Mouse (Mus musculus): ENCODE results near the gene Fmn2. TPM values are rescaled to one million over a fixed set of nuclear protein-coding genes. Genes with fewer than 3 reads are reported as not detected.

Fmn2 gene
- total RNA-seq (2021) = under 1 TPM; 0.20 to 0.33 TPM
- long read RNA-seq, experiment 1 = 0 reads
- long read RNA-seq, experiment 2 = 0 reads

DNA sequence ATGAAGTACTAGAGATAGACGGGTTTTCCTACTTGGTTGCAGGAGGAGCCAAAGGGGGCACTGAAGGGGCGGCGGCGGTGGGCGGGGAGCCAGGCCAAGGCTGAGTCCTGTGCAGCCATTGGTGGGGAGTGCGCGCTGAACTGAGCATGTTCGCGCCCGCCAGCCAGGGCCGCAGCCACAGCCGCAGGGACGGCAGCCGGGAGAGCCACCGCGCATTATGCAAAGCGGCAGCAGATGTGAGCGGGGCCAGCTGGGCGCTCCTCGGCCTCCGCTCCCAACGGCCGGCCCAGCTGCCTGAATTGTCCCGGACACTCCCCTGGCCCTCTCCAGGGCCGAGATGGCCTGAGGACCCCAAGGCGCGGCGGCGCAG is at the start of gene Fmn2:
TSS of gene Fmn2 (plus strand) at position 165 of the 370 bp plus-strand sequence.
- DNase-seq = peak; percentile 44 to 48
- intact Hi-C loops (cut with DNase I) = no loop called here

DNA sequence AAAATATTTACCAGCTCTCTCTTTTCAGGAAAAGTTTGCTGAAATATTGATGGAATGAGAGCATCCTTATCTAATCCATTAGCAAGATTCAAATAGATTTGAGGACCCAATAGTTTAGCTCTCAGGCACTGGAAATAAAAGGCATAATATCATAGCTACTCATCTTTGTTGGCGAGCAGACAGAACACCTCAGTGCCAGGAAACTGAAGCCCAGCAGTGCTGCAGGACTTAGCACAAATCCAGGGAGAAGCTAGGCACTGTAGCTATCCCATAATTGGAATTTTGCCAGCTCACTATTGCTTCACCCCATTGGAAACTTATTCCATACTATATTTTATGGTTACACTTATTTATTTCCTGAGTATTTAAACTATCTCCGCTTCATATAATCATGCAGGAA is 46.5 kb upstream of the Fmn2 start:
- no peak for DNase-seq
- intact Hi-C loops (cut with DNase I) = no loop called here

DNA sequence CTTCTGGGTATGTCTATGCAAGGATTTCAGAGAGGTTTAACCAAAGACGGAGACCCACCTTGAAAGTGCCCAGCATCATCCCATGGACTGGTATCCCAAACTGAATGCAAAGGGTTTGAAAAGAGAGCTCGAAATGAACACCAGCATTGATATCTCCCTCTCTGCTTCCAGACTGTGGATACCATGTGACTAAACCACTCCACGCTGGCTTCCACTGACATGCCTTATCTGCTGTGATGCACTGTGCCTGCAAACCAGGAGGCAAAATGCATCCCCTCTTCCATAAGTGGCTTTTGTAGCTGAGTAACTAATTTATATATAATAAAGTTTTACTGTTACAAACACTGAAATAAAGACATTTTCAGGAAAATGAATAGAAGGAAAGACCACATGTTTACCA is 36.2 kb upstream of the Fmn2 start:
- intact Hi-C loops (cut with DNase I) = loop anchor here (5.0 to 10.0 kb wide), 2 partner anchors 241 to 1008 kb away; no protein-coding TSS in a partner anchor
- DNase-seq = no peak

DNA sequence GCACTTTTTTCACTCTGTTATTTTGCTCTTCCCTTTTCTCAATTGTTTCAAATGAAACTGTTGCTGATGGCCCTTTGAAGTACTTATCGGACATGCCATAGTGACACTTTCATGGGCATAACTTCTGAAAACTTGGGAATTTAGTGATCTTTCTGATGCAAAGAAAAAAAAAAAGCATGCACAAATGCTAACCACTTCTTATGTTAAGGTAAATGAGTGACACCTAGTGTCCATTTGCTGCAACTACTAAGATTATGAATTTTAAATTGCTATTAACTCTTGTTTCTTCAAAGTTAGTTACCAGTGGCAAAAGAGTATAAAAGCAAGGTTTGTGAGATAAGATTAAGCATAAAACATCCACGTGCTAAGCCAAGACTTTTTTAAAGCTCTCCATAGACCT is 35.4 kb upstream of the Fmn2 start:
- intact Hi-C loops (cut with DNase I) = loop anchor here (5.0 to 10.0 kb wide), 2 partner anchors 241 to 1009 kb away; no protein-coding TSS in a partner anchor

GRCm38 (mm10) chr1:174469736-174470135 is 31.9 kb upstream of the Fmn2 start:
- intact Hi-C loops (cut with DNase I) = loop anchor here (2.0 to 10.0 kb wide), 3 partner anchors 83 to 1012 kb away; no protein-coding TSS in a partner anchor
- DNase-seq = peak; percentile 4 to 22

More for the DNA sequence above, 35.4 kb upstream of the Fmn2 start:
- DNase-seq = no peak

GRCm38 (mm10) chr1:174482567-174482966 is 19.1 kb upstream of the Fmn2 start:
- no peak for DNase-seq
- intact Hi-C loops (cut with DNase I) = no loop called here

DNA sequence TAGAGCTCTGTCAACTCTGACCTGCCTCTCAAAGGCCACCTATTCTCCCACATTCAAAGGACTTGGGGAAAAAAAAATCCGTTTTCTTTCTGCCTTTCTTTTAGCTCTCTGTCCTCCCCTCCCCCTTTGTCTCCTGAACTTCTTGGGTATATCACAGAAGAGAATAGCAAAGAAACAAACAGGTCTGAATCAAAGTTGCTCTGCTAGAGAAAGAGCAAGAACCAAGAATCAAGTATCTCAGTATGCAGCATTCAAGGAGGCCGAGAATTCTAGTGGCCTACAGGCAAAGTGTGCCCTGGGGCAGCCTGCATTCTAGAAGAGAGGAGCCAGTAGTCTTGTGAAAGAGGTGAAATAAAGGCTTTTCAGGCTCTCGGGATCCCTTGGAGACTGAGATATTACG is 1.6 kb upstream of the Fmn2 start:
- DNase-seq = no peak
- intact Hi-C loops (cut with DNase I) = no loop called here

DNA sequence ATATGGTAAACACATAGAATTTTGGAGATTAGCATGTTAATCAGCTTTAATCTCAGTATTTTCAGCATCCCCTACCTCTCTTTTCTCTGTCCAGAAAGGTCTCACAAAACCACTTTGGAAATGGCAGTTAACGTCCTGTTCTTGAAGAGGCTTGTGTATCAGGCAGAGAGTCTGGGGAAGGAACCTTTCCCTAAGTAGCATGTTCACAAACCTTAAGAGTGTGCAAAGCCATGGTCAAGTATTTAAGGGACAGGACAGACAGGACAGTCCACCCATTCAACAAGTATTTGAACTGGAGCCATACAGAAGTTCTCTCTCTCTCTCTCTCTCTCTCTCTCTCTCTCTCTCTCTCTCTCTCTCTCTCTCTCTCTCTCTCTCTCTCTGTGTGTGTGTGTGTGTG is 614 bp upstream of the Fmn2 start:
- intact Hi-C loops (cut with DNase I) = no loop called here
- no peak for DNase-seq

- intact Hi-C loops (cut with DNase I) = no loop called here
- peak in 1 of 2 experiments; percentile 12 for DNase-seq
Measured at GRCm38 (mm10) chr1:174502031-174502845, 613 bp downstream of the Fmn2 start.

DNA sequence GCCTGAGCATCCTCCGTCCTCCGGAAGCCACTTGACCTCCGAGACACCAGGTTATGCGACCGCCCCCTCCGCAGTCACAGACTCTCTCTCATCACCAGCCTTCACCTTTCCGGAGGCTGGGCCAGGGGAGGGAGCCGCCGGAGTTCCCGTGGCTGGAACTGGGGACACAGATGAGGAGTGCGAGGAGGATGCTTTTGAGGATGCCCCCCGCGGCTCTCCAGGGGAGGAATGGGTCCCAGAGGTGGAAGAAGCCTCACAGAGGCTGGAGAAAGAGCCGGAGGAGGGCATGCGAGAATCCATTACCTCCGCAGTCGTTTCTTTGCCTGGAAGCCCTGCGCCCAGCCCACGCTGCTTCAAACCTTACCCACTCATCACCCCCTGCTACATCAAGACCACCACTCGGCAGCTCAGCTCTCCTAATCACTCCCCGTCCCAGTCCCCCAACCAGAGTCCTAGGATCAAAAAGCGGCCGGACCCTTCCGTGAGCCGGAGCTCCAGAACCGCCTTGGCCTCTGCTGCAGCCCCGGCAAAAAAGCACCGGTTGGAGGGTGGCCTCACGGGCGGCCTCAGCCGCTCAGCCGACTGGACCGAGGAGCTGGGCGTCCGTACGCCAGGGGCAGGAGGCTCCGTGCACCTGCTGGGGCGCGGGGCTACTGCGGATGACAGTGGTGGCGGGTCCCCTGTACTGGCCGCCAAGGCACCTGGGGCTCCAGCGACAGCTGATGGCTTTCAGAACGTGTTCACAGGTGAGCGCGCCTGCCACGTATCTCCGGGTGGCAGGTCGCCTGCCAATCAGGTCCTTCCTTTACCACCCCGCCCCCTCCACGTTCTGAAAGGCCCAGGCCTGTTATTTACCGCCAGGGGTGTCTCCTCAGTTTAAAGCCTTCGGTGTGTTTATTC is 1.5 kb downstream of the Fmn2 start:
- intact Hi-C loops (cut with DNase I) = no loop called here
- DNase-seq = peak in 1 of 2 experiments; percentile 5

GRCm38 (mm10) chr1:174508571-174509110 is 7.0 kb downstream of the Fmn2 start:
- peak in 1 of 2 experiments; percentile 16 for DNase-seq
- intact Hi-C loops (cut with DNase I) = no loop called here

DNA sequence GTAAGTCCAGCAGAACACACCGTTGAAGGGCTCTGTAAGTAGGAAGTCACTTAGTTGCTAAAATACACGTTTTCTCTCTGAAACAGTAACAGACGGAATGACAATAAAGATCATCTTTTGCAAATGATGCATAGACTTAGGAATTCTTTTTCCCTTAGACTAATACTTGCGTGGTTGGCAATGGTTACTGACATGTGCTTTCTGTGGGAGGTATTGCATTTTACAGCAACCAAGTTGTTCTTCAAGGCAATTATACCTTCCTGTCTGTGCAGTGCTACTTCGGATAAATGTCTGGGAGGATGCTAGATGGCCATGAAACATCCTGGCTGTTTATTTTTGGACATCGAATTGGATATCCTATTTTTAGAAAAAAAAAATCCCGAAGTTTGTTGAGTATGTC is 11.8 kb downstream of the Fmn2 start:
- DNase-seq = no peak
- intact Hi-C loops (cut with DNase I) = no loop called here

GRCm38 (mm10) chr1:174521976-174522770 is 20.5 kb downstream of the Fmn2 start:
- intact Hi-C loops (cut with DNase I) = no loop called here
- no peak for DNase-seq

DNA sequence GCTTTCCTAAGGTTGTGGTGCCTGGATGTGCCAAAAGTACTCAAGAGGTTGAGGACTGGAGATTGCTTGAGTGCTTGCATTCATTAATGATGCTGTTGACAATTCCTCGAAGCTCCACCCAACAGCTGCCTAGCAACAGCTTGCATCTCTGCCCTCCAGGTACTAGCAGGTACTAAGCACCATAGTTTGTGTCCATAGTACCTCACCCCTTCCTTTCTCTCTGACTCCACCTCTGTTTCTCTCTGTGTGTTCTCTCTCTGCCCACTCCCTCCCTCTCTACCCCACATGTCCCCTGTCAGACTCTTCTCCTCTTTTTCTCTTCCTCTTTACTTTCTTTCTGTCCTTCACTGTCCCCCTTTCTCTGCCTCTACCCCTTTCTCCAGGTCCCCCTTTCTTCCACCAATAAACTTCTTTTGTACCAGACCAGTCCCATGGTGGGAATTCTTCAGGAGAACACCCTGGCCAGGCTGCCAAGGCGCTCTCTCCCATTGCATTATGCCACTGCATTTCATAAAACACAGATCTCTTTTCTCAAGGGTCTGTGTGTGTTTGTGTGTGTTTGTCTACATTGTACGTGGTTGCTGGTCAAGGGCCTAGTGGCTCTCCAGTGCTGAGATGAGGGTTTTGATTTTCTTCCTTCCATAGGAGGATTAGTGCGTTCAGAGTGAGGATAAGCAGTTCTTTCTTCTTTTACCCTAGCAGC is 21.3 kb downstream of the Fmn2 start:
- intact Hi-C loops (cut with DNase I) = no loop called here

GRCm38 (mm10) chr1:174523512-174523828 is 21.8 kb downstream of the Fmn2 start:
- no peak for DNase-seq
- intact Hi-C loops (cut with DNase I) = no loop called here

More for the DNA sequence above, 21.3 kb downstream of the Fmn2 start:
- DNase-seq = no peak

- intact Hi-C loops (cut with DNase I) = no loop called here
Measured at GRCm38 (mm10) chr1:174536742-174537453, 35.3 kb downstream of the Fmn2 start.

DNA sequence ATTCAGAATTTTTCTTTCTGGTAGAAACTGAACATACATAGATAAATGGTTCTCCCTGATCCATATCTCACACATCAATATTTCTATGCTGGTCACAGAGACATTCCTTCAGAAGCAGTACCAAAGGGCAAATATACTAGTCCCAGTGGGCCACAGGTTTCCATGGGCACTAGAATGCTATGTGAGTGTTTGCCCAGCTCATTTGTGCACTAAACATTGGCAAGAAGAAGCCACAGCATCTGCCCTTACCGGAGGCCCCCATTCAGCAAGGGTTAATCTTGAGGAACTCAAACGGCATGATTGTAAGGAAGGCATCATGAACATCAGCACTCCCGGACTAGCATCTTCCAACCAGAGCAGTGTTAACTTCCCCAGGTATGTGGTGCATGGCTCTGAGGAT is 35.9 kb downstream of the Fmn2 start:
- intact Hi-C loops (cut with DNase I) = no loop called here
- DNase-seq = no peak

More at GRCm38 (mm10) chr1:174536742-174537453, 35.3 kb downstream of the Fmn2 start:
- DNase-seq = no peak

- intact Hi-C loops (cut with DNase I) = no loop called here
- DNase-seq = no peak
Measured at GRCm38 (mm10) chr1:174548291-174548690, 46.7 kb downstream of the Fmn2 start.

Data from heart, postnatal 14 days (tissue).